Mouse (Mus musculus) heart, embryonic 10.5 days (tissue): ENCODE measurements around the gene Tmem150a. TPM values are rescaled to one million over a fixed set of nuclear protein-coding genes. Genes with fewer than 3 reads are reported as not detected.

Source experiments
- DNase-seq: peaks from one replicate; pipeline ENCODE4 v3.0.0-alpha.2; 2017; ENCODE audit warnings: low spot score
- H3K27ac ChIP-seq: fragments of 300-500 bp; sonication (generic); 2 replicates; pipeline ENCODE4 v1.5.1; 2016; ENCODE audit warnings: mild to moderate bottlenecking
- H3K27me3 ChIP-seq: fragments of 300-500 bp; sonication (generic); 2 replicates; pipeline ENCODE4 v1.6.1; 2016; ENCODE audit warnings: mild to moderate bottlenecking; ENCODE audit not compliant: poor library complexity, insufficient read depth, severe bottlenecking
- H3K36me3 ChIP-seq: fragments of 300-500 bp; sonication (generic); 2 replicates; pipeline ENCODE4 v1.6.1; 2016; ENCODE audit warnings: mild to moderate bottlenecking, moderate library complexity
- H3K4me1 ChIP-seq: fragments of 300-500 bp; sonication (generic); 2 replicates; pipeline ENCODE4 v1.6.1; 2016; ENCODE audit warnings: mild to moderate bottlenecking
- H3K4me3 ChIP-seq: fragments of 300-500 bp; sonication (generic); 2 replicates; pipeline ENCODE4 v1.5.1; 2016; ENCODE audit warnings: mild to moderate bottlenecking, moderate library complexity
- H3K9me3 ChIP-seq: fragments of 300-500 bp; sonication (generic); 2 replicates; pipeline ENCODE4 v1.6.1; 2016; ENCODE audit warnings: mild to moderate bottlenecking, moderate library complexity
- WGBS: fragments of 180-500 bp; shearing (Covaris S2); methylation state at CpG from one replicate; pipeline ENCODE4 v1.1.7; 2016; 5-methylcytosine and 5-hydroxymethylcytosine counted together
- polyA plus RNA-seq: library from polyadenylated mRNA; unstranded; fragments of >200 nt; fragmentation: Nextera tagmentation; extraction: Ambion mirVana; gene quantifications from 2 replicates; pipeline ENCODE4 v1.2.1, GENCODE M21; 2016

Gene Tmem150a
- polyA plus RNA-seq, 1 experiment from 2014 or later: 24.9 TPM

DNA sequence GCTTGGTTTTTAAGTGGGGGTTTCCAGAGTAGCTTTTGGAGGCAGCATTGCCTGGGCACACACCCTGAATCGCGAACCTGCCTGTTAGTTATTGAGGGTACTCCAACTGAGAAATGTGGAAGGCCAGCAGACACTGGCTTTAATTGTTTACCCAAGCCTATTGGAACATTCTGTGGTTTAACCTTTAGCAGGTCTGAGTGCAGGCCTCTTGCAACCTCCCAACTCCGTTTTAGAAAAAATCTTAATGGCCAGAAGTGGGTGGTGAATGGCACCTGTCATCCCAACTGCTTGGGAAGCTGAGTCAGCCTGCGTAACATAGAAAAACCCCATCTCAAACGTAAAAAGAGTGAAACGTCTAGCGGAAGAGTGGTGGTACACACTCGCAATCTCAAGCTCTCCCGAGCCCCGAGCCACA lies 41.6 kb downstream of the Tmem150a start:
- Histone ChIP-seq H3K4me3 (no peak overlapping the region), H3K36me3 (no peaks in the 10 kb centered on the region), H3K27ac (no peak overlapping the region), H3K9me3 (no peaks in the 10 kb centered on the region), H3K27me3 (no peaks in the 10 kb centered on the region), H3K4me1 (0 out of 2 replicates have a peak, but pooled peaks cover 6% of the 10 kb centered on the region)
- 73% methylated on average over 10 of the region's 10 CpGs for WGBS
- no peak for DNase-seq

DNA sequence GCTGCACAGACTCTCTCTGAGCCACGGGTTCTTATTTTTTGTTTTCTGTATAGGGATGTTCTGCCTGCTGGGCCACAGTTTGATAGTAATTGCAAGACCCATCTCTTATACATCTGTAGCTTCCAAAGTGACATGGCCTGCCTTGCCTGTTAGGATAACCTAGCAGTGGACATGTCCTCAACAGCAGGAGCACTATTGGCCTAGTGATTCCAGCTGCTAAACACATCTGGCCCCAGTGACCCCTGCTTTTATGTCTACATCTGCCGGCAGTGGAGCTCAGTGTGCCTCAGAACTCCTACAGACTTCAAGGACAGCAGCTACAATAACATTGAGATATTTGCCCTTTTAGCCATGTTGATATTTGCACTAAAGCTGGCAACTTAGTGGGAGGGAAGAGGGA lies 44.7 kb downstream of the Tmem150a start:
- Histone ChIP-seq H3K4me1 (no peaks in the 10 kb centered on the region), H3K27ac (no peak overlapping the region), H3K27me3 (no peaks in the 10 kb centered on the region), H3K36me3 (no peaks in the 10 kb centered on the region), H3K9me3 (no peaks in the 10 kb centered on the region), H3K4me3 (no peak overlapping the region)
- 68% methylated on average over 2 of the region's 2 CpGs for WGBS
- no peak for DNase-seq

DNA sequence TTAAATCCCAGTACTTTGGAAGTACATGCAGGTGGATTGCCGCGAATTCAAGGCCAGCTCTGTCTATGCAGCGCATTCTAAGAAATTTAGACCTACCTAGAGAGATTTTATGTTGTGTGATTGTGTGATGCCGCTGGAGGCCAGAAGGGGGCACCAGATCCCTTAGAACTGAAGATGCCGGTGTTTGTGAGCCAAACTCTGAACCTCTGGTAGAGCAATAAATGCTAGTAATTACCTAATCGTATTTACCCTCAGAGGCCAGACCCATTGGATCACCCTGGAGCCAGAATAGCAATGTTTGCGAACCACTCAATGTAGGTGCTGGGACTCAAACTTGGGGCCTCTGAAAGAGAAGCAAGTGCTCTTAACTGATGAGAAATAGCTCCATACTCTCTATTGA lies 46.6 kb downstream of the Tmem150a start:
- no peaks in the 10 kb centered on the region for H3K36me3 ChIP-seq
- DNase-seq: no peak
- H3K4me1 ChIP-seq: no peaks in the 10 kb centered on the region
- H3K27me3 ChIP-seq: no peaks in the 10 kb centered on the region
- H3K27ac ChIP-seq: no peak overlapping the region
- no peaks in the 10 kb centered on the region for H3K9me3 ChIP-seq
- H3K4me3 ChIP-seq: no peak overlapping the region
- 29% methylated on average over 7 of the region's 7 CpGs for WGBS

DNA sequence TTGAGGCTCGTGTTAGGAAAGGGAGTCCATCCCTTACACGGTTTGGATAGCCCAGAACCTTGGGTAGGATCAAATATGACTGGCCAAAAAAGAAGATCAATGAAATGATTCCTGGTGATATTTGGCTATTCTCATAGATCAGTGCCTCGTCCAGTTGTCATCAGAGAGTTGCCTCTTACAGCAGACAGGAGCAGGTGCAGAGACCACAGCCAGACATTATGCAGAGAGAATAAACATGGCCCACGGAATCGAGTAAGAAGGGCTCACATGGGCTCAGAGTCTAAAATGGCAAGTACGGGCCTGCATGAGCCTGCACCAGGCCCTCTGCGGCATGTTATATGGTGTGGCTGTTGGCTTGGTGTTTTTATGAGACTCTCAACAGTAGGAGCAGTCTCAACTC lies 50.1 kb downstream of the Tmem150a start:
- H3K27ac ChIP-seq: no peak overlapping the region
- no peaks in the 10 kb centered on the region for H3K4me1 ChIP-seq
- no peaks in the 10 kb centered on the region for H3K36me3 ChIP-seq
- H3K9me3 ChIP-seq: no peaks in the 10 kb centered on the region
- no peaks in the 10 kb centered on the region for H3K27me3 ChIP-seq
- H3K4me3 ChIP-seq: no peak overlapping the region
- 75% methylated on average over 7 of the region's 7 CpGs for WGBS
- DNase-seq: no peak

DNA sequence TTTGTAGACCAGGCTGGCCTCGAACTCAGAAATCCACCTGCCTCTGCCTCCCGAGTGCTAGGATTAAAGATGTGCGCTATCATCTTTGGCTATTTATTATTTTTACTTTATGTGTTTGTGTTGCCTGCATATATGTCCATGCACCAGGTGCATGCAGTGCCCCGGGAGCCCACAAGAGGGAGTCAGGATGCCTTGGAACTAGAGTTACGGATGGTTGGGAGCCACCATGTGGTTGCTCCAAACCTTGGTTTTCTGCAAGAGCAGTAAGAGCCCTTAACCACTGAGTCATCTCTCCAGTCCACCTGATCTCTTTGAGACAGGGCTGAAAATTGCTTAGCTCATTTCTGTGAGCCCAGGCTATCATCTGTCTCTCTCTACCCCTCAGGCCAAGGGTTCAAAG lies 51.9 kb downstream of the Tmem150a start:
- Histone ChIP-seq H3K27ac (no peak overlapping the region), H3K4me1 (no peaks in the 10 kb centered on the region), H3K9me3 (no peaks in the 10 kb centered on the region), H3K4me3 (no peak overlapping the region), H3K36me3 (no peaks in the 10 kb centered on the region), H3K27me3 (no peaks in the 10 kb centered on the region)
- DNase-seq: peak; percentile 94
- WGBS: 5% methylated on average over 5 of the region's 5 CpGs

Other genes starting within 250 kb of the Tmem150a start
- 10.9 and 15.7 TPM in 2 replicates for gene Atoh8, start 119.9 kb upstream of the Tmem150a start, polyA plus RNA-seq
- 0.12 and 0.30 TPM in 2 replicates for gene Sftpb, start 50.8 kb upstream of the Tmem150a start, polyA plus RNA-seq
- gene Usp39, start 10.3 kb upstream of the Tmem150a start, polyA plus RNA-seq: 43.5 and 53.9 TPM in 2 replicates
- 17.3 and 24.9 TPM in 2 replicates for gene 0610030E20Rik, start 8.1 kb upstream of the Tmem150a start, polyA plus RNA-seq
- 119 and 127 TPM in 2 replicates for gene Rnf181, start 11.5 kb downstream of the Tmem150a start, polyA plus RNA-seq
- gene Vamp5, start 25.0 kb downstream of the Tmem150a start, polyA plus RNA-seq: 40.5 and 44.7 TPM in 2 replicates
- gene Vamp8, start 35.3 kb downstream of the Tmem150a start, polyA plus RNA-seq: 130 and 137 TPM in 2 replicates
- gene Ggcx, start 58.9 kb downstream of the Tmem150a start, polyA plus RNA-seq: 28.6 and 29.2 TPM in 2 replicates
- 353 and 387 TPM in 2 replicates for gene Mat2a, start 84.1 kb downstream of the Tmem150a start, polyA plus RNA-seq
- gene Sh2d6, start 166.3 kb downstream of the Tmem150a start, polyA plus RNA-seq: 0.15 TPM in 1 of 2 replicates, not detected in the other
- 23.2 and 23.8 TPM in 2 replicates for gene Capg, start 188.9 kb downstream of the Tmem150a start, polyA plus RNA-seq
- 12.9 and 13.3 TPM in 2 replicates for gene Elmod3, start 243.0 kb downstream of the Tmem150a start, polyA plus RNA-seq
- 13.5 and 17.0 TPM in 2 replicates for gene Retsat, start 243.0 kb downstream of the Tmem150a start, polyA plus RNA-seq